Mouse (Mus musculus): ENCODE data around the gene Khk. TPM values are rescaled to one million over a fixed set of nuclear protein-coding genes. Genes with fewer than 3 reads are reported as not detected.

Khk gene
- polyA plus RNA-seq, 1 experiment from 2014 or later: 89.6 TPM

- no peak for TF ChIP-seq CTCF (IDR thresholded peaks at IDR 0.05; ENCODE audit: low read depth)
- H3K4me1 ChIP-seq (replicated peaks; ENCODE audit: control insufficient read depth, insufficient read depth, low read length): no peaks in the 10 kb centered on the region
- 62% methylated on average over 7 of the region's 7 CpGs for WGBS
- no peak for ATAC-seq
- peaks cover 35% of the 10 kb centered on the region for H3K36me3 ChIP-seq (ENCODE audit: control insufficient read depth, insufficient read depth)
- H3K4me2 ChIP-seq (replicated peaks; ENCODE audit: low read depth): peak overlapping the region; percentile 17; the same call in 1 of the 2 replicates
- H3K4me3 ChIP-seq (ENCODE audit: low read depth, low read length): no peak overlapping the region
- H3K27ac ChIP-seq (ENCODE audit: low read depth, low read length): peak overlapping the region; percentile 15
- no peaks in the 10 kb centered on the region for H3K27me3 ChIP-seq (replicated peaks; ENCODE audit: control insufficient read depth, insufficient read depth, low read length)
- no peaks in the 10 kb centered on the region for H3K9me3 ChIP-seq (ENCODE audit: control insufficient read depth)
- no peak overlapping the region for H3K9ac ChIP-seq (ENCODE audit: low read depth, low read length)
These were observed 30.9 kb upstream of the Khk start for GRCm38 (mm10) chr5:30890375-30890774.

GRCm38 (mm10) chr5:30901860-30902259 is 19.4 kb upstream of the Khk start:
- Histone ChIP-seq H3K36me3 (ENCODE audit: control insufficient read depth, insufficient read depth) (peaks cover 25% of the 10 kb centered on the region), H3K27me3 (replicated peaks; ENCODE audit: control insufficient read depth, insufficient read depth, low read length) (no peaks in the 10 kb centered on the region), H3K9me3 (ENCODE audit: control insufficient read depth) (no peaks in the 10 kb centered on the region), H3K4me2 (replicated peaks; ENCODE audit: low read depth) (no peak overlapping the region), H3K9ac (ENCODE audit: low read depth, low read length) (no peak overlapping the region), H3K4me3 (ENCODE audit: low read depth, low read length) (no peak overlapping the region), H3K27ac (ENCODE audit: low read depth, low read length) (no peak overlapping the region), H3K4me1 (replicated peaks; ENCODE audit: control insufficient read depth, insufficient read depth, low read length) (no peaks in the 10 kb centered on the region; the same call in none of the 2 replicates)
- TF ChIP-seq CTCF (IDR thresholded peaks at IDR 0.05; ENCODE audit: low read depth): no peak
- 81% methylated on average over 5 of the region's 5 CpGs for WGBS
- peak; percentile 60 for ATAC-seq

- WGBS: under 1% methylated on average over 58 of the region's 58 CpGs
- Histone ChIP-seq H3K36me3 (ENCODE audit: control insufficient read depth, insufficient read depth) (peaks cover 25% of the 10 kb centered on the region), H3K9ac (ENCODE audit: low read depth, low read length) (peak within 1 kb of the TSS; percentile 81), H3K9me3 (ENCODE audit: control insufficient read depth) (no peaks in the 10 kb centered on the region), H3K4me1 (replicated peaks; ENCODE audit: control insufficient read depth, insufficient read depth, low read length) (peaks cover 24% of the 10 kb centered on the region), H3K27me3 (replicated peaks; ENCODE audit: control insufficient read depth, insufficient read depth, low read length) (no peaks in the 10 kb centered on the region), H3K4me3 (ENCODE audit: low read depth, low read length) (peak within 1 kb of the TSS; percentile 75), H3K4me2 (replicated peaks; ENCODE audit: low read depth) (peak within 1 kb of the TSS; percentile 90), H3K27ac (ENCODE audit: low read depth, low read length) (peak within 1 kb of the TSS; percentile 95)
- TF ChIP-seq CTCF (IDR thresholded peaks at IDR 0.05; ENCODE audit: low read depth): no peak
- peak; percentile 89 for ATAC-seq
These were observed 13.7 kb upstream of the Khk start, which contains the start of gene Ost4 for GRCm38 (mm10) chr5:30907413-30908059. Gene Ost4 (minus strand): TSS chr5:30907788.

- Histone ChIP-seq H3K27me3 (replicated peaks; ENCODE audit: control insufficient read depth, insufficient read depth, low read length) (no peaks in the 10 kb centered on the region), H3K4me3 (ENCODE audit: low read depth, low read length) (peak overlapping the region; percentile 75), H3K36me3 (ENCODE audit: control insufficient read depth, insufficient read depth) (peaks cover 23% of the 10 kb centered on the region), H3K9ac (ENCODE audit: low read depth, low read length) (peak overlapping the region; percentile 69; the same call in 1 of the 2 replicates), H3K27ac (ENCODE audit: low read depth, low read length) (peak overlapping the region; percentile 95), H3K4me1 (replicated peaks; ENCODE audit: control insufficient read depth, insufficient read depth, low read length) (peaks cover 24% of the 10 kb centered on the region), H3K9me3 (ENCODE audit: control insufficient read depth) (no peaks in the 10 kb centered on the region), H3K4me2 (replicated peaks; ENCODE audit: low read depth) (peak overlapping the region; percentile 90)
- WGBS: 25% methylated on average over 13 of the region's 13 CpGs
- TF ChIP-seq CTCF (IDR thresholded peaks at IDR 0.05; ENCODE audit: low read depth): no peak
- no peak for ATAC-seq
These were observed 12.6 kb upstream of the Khk start for GRCm38 (mm10) chr5:30908426-30909299.

GRCm38 (mm10) chr5:30909300-30909659 is 12.0 kb upstream of the Khk start:
- TF ChIP-seq CTCF (IDR thresholded peaks at IDR 0.05; ENCODE audit: low read depth): no peak
- no peaks in the 10 kb centered on the region for H3K27me3 ChIP-seq (replicated peaks; ENCODE audit: control insufficient read depth, insufficient read depth, low read length)
- WGBS: 5% methylated on average over 7 of the region's 7 CpGs
- ATAC-seq: peak; percentile 25
- H3K9me3 ChIP-seq (ENCODE audit: control insufficient read depth): no peaks in the 10 kb centered on the region
- peaks cover 17% of the 10 kb centered on the region for H3K36me3 ChIP-seq (ENCODE audit: control insufficient read depth, insufficient read depth)
- no peak overlapping the region for H3K9ac ChIP-seq (ENCODE audit: low read depth, low read length)
- H3K4me3 ChIP-seq (ENCODE audit: low read depth, low read length): no peak overlapping the region
- H3K27ac ChIP-seq (ENCODE audit: low read depth, low read length): peak overlapping the region; percentile 95
- H3K4me2 ChIP-seq (replicated peaks; ENCODE audit: low read depth): peak overlapping the region; percentile 90
- peaks cover 24% of the 10 kb centered on the region for H3K4me1 ChIP-seq (replicated peaks; ENCODE audit: control insufficient read depth, insufficient read depth, low read length)

- WGBS: 73% methylated on average over 7 of the region's 7 CpGs
- H3K4me1 ChIP-seq (replicated peaks; ENCODE audit: control insufficient read depth, insufficient read depth, low read length): peaks cover 24% of the 10 kb centered on the region
These were observed 11.4 kb upstream of the Khk start for GRCm38 (mm10) chr5:30909863-30910262.

More at GRCm38 (mm10) chr5:30909863-30910262, 11.4 kb upstream of the Khk start:
- no peak for ATAC-seq
- peaks cover 11% of the 10 kb centered on the region for H3K36me3 ChIP-seq (ENCODE audit: control insufficient read depth, insufficient read depth)
- no peak for TF ChIP-seq CTCF (IDR thresholded peaks at IDR 0.05; ENCODE audit: low read depth)
- H3K4me2 ChIP-seq (replicated peaks; ENCODE audit: low read depth): no peak overlapping the region
- peak overlapping the region; percentile 95 for H3K27ac ChIP-seq (ENCODE audit: low read depth, low read length)
- H3K27me3 ChIP-seq (replicated peaks; ENCODE audit: control insufficient read depth, insufficient read depth, low read length): no peaks in the 10 kb centered on the region
- no peak overlapping the region for H3K9ac ChIP-seq (ENCODE audit: low read depth, low read length)
- no peaks in the 10 kb centered on the region for H3K9me3 ChIP-seq (ENCODE audit: control insufficient read depth)
- H3K4me3 ChIP-seq (ENCODE audit: low read depth, low read length): no peak overlapping the region

Data from intestine, postnatal 0 days (tissue).